Mouse (Mus musculus): ENCODE results near the gene Zic5. TPM values are rescaled to one million over a fixed set of nuclear protein-coding genes. Genes with fewer than 3 reads are reported as not detected.

Gene Zic5
- polyA plus RNA-seq, 1 experiment, result 24.9 TPM

- no peak overlapping the region for H3K27ac ChIP-seq (ENCODE audit: control insufficient read depth, insufficient read depth, low read depth, low read length)
- H3K27me3 ChIP-seq (ENCODE audit: control insufficient read depth, insufficient read depth, low read length), result peaks cover 2% of the 10 kb centered on the region; the same call in 1 of the 2 replicates
- TF ChIP-seq POLR2A (IDR thresholded peaks at IDR 0.05; ENCODE audit: control insufficient read depth, low read depth, low read length) (no peak), CTCF (IDR thresholded peaks at IDR 0.05; ENCODE audit: control insufficient read depth, insufficient read depth, insufficient replicate concordance, low read depth, low read length) (no peak)
- no peak overlapping the region for H3K4me3 ChIP-seq (ENCODE audit: control insufficient read depth, low read depth, low read length)
- H3K4me1 ChIP-seq (ENCODE audit: control insufficient read depth, insufficient read depth, low read length), result peaks cover 3% of the 10 kb centered on the region
- H3K36me3 ChIP-seq (ENCODE audit: control insufficient read depth, insufficient read depth, low read length), result no peaks in the 10 kb centered on the region
Measured at GRCm38 (mm10) chr14:122449601-122450495, 15.6 kb downstream of the Zic5 start.

GRCm38 (mm10) chr14:122436850-122437249 is 28.6 kb downstream of the Zic5 start:
- H3K36me3 ChIP-seq (ENCODE audit: control insufficient read depth, insufficient read depth, low read length), result no peaks in the 10 kb centered on the region
- no peak overlapping the region for H3K27ac ChIP-seq (ENCODE audit: control insufficient read depth, insufficient read depth, low read depth, low read length)
- no peak overlapping the region for H3K4me3 ChIP-seq (ENCODE audit: control insufficient read depth, low read depth, low read length)
- TF ChIP-seq POLR2A (IDR thresholded peaks at IDR 0.05; ENCODE audit: control insufficient read depth, low read depth, low read length) (no peak), CTCF (IDR thresholded peaks at IDR 0.05; ENCODE audit: control insufficient read depth, insufficient read depth, insufficient replicate concordance, low read depth, low read length) (no peak)
- H3K4me1 ChIP-seq (ENCODE audit: control insufficient read depth, insufficient read depth, low read length), result no peaks in the 10 kb centered on the region
- no peaks in the 10 kb centered on the region for H3K27me3 ChIP-seq (ENCODE audit: control insufficient read depth, insufficient read depth, low read length)

GRCm38 (mm10) chr14:122434039-122434438 is 31.4 kb downstream of the Zic5 start:
- no peak overlapping the region for H3K27ac ChIP-seq (ENCODE audit: control insufficient read depth, insufficient read depth, low read depth, low read length)
- no peaks in the 10 kb centered on the region for H3K36me3 ChIP-seq (ENCODE audit: control insufficient read depth, insufficient read depth, low read length)
- H3K4me3 ChIP-seq (ENCODE audit: control insufficient read depth, low read depth, low read length), result no peak overlapping the region
- H3K4me1 ChIP-seq (ENCODE audit: control insufficient read depth, insufficient read depth, low read length), result no peaks in the 10 kb centered on the region
- TF ChIP-seq CTCF (IDR thresholded peaks at IDR 0.05; ENCODE audit: control insufficient read depth, insufficient read depth, insufficient replicate concordance, low read depth, low read length) (no peak), POLR2A (IDR thresholded peaks at IDR 0.05; ENCODE audit: control insufficient read depth, low read depth, low read length) (no peak)
- H3K27me3 ChIP-seq (ENCODE audit: control insufficient read depth, insufficient read depth, low read length), result no peaks in the 10 kb centered on the region

GRCm38 (mm10) chr14:122432558-122432957 is 32.9 kb downstream of the Zic5 start:
- H3K27ac ChIP-seq (ENCODE audit: control insufficient read depth, insufficient read depth, low read depth, low read length), result no peak overlapping the region
- TF ChIP-seq CTCF (IDR thresholded peaks at IDR 0.05; ENCODE audit: control insufficient read depth, insufficient read depth, insufficient replicate concordance, low read depth, low read length) (no peak), POLR2A (IDR thresholded peaks at IDR 0.05; ENCODE audit: control insufficient read depth, low read depth, low read length) (no peak)

GRCm38 (mm10) chr14:122427654-122428053 is 37.8 kb downstream of the Zic5 start:
- Histone ChIP-seq H3K27me3 (ENCODE audit: control insufficient read depth, insufficient read depth, low read length) (no peaks in the 10 kb centered on the region), H3K27ac (ENCODE audit: control insufficient read depth, insufficient read depth, low read depth, low read length) (no peak overlapping the region), H3K4me1 (ENCODE audit: control insufficient read depth, insufficient read depth, low read length) (no peaks in the 10 kb centered on the region; the same call in 1 of the 2 replicates), H3K36me3 (ENCODE audit: control insufficient read depth, insufficient read depth, low read length) (no peaks in the 10 kb centered on the region), H3K4me3 (ENCODE audit: control insufficient read depth, low read depth, low read length) (no peak overlapping the region)
- TF ChIP-seq POLR2A (IDR thresholded peaks at IDR 0.05; ENCODE audit: control insufficient read depth, low read depth, low read length) (no peak), CTCF (IDR thresholded peaks at IDR 0.05; ENCODE audit: control insufficient read depth, insufficient read depth, insufficient replicate concordance, low read depth, low read length) (no peak)

More at GRCm38 (mm10) chr14:122432558-122432957, 32.9 kb downstream of the Zic5 start:
- Histone ChIP-seq H3K36me3 (ENCODE audit: control insufficient read depth, insufficient read depth, low read length) (no peaks in the 10 kb centered on the region), H3K4me1 (ENCODE audit: control insufficient read depth, insufficient read depth, low read length) (no peaks in the 10 kb centered on the region), H3K4me3 (ENCODE audit: control insufficient read depth, low read depth, low read length) (no peak overlapping the region), H3K27me3 (ENCODE audit: control insufficient read depth, insufficient read depth, low read length) (no peaks in the 10 kb centered on the region)

- H3K27me3 ChIP-seq (ENCODE audit: control insufficient read depth, insufficient read depth, low read length), result no peaks in the 10 kb centered on the region
- H3K36me3 ChIP-seq (ENCODE audit: control insufficient read depth, insufficient read depth, low read length), result no peaks in the 10 kb centered on the region
- no peak overlapping the region for H3K27ac ChIP-seq (ENCODE audit: control insufficient read depth, insufficient read depth, low read depth, low read length)
- H3K4me3 ChIP-seq (ENCODE audit: control insufficient read depth, low read depth, low read length), result no peak overlapping the region
- no peak for TF ChIP-seq POLR2A (IDR thresholded peaks at IDR 0.05; ENCODE audit: control insufficient read depth, low read depth, low read length)
- no peak for TF ChIP-seq CTCF (IDR thresholded peaks at IDR 0.05; ENCODE audit: control insufficient read depth, insufficient read depth, insufficient replicate concordance, low read depth, low read length)
- no peaks in the 10 kb centered on the region; the same call in 1 of the 2 replicates for H3K4me1 ChIP-seq (ENCODE audit: control insufficient read depth, insufficient read depth, low read length)
Measured at GRCm38 (mm10) chr14:122427204-122427560, 38.3 kb downstream of the Zic5 start.

- Histone ChIP-seq H3K27ac (ENCODE audit: control insufficient read depth, insufficient read depth, low read depth, low read length) (no peak overlapping the region), H3K36me3 (ENCODE audit: control insufficient read depth, insufficient read depth, low read length) (no peaks in the 10 kb centered on the region), H3K4me1 (ENCODE audit: control insufficient read depth, insufficient read depth, low read length) (no peaks in the 10 kb centered on the region; the same call in 1 of the 2 replicates), H3K27me3 (ENCODE audit: control insufficient read depth, insufficient read depth, low read length) (no peaks in the 10 kb centered on the region), H3K4me3 (ENCODE audit: control insufficient read depth, low read depth, low read length) (no peak overlapping the region)
- TF ChIP-seq CTCF (IDR thresholded peaks at IDR 0.05; ENCODE audit: control insufficient read depth, insufficient read depth, insufficient replicate concordance, low read depth, low read length), result no peak
- TF ChIP-seq POLR2A (IDR thresholded peaks at IDR 0.05; ENCODE audit: control insufficient read depth, low read depth, low read length), result no peak
Measured at GRCm38 (mm10) chr14:122426529-122427203, 38.8 kb downstream of the Zic5 start.
